Mouse (Mus musculus) layer of hippocampus, adult 9-11 months (tissue): Measurements from ENCODE around the gene Ttc6.

Source experiments
- DNase-seq: peaks from one replicate; pipeline ENCODE4 v3.0.0; 2022

The Ttc6 gene

GRCm38 (mm10) chr12:57662986-57663674 lies 99.2 kb downstream of the Ttc6 start:
- DNase-seq: no peak

- no peak for DNase-seq
Measured at GRCm38 (mm10) chr12:57672414-57672813, 108.5 kb downstream of the Ttc6 start.

GRCm38 (mm10) chr12:57684967-57685423 lies 121.1 kb downstream of the Ttc6 start:
- no peak for DNase-seq

GRCm38 (mm10) chr12:57709966-57710365 lies 146.1 kb downstream of the Ttc6 start:
- DNase-seq: no peak

- DNase-seq: no peak
Measured at GRCm38 (mm10) chr12:57764720-57765119, 200.8 kb downstream of the Ttc6 start.

- DNase-seq: peak; percentile 3
Measured at GRCm38 (mm10) chr12:57776290-57776997, 212.5 kb downstream of the Ttc6 start.

- no peak for DNase-seq
Measured at GRCm38 (mm10) chr12:57781926-57782325, 218.0 kb downstream of the Ttc6 start.

GRCm38 (mm10) chr12:57787471-57787870 lies 223.6 kb downstream of the Ttc6 start:
- DNase-seq: no peak
